Mouse (Mus musculus) liver, embryonic 16.5 days (tissue): ENCODE measurements around the gene Mcoln2. TPM values are rescaled to one million over a fixed set of nuclear protein-coding genes. Genes with fewer than 3 reads are reported as not detected.

Experiments used
- ATAC-seq: fragments of 200-750 bp; cut with Nextera tagmentation; 2 replicates; pipeline ENCODE4 v1.8.0; 2017; ENCODE audit warnings: low read depth, mild to moderate bottlenecking, moderate number of reproducible peaks, moderate library complexity
- H3K27ac ChIP-seq: fragments of 300-500 bp; sonication (generic); 2 replicates; pipeline ENCODE4 v1.5.1; 2014; ENCODE audit warnings: mild to moderate bottlenecking, low read length
- H3K27me3 ChIP-seq: fragments of 300-500 bp; sonication (generic); 2 replicates; pipeline ENCODE4 v1.6.1; 2014; ENCODE audit warnings: low read depth, low read length, mixed read lengths; ENCODE audit not compliant: control insufficient read depth, insufficient read depth
- H3K36me3 ChIP-seq: fragments of 300-500 bp; sonication (generic); 2 replicates; pipeline ENCODE4 v1.6.1; 2014; ENCODE audit warnings: mild to moderate bottlenecking; ENCODE audit not compliant: control insufficient read depth, insufficient read depth
- H3K4me1 ChIP-seq: fragments of 300-500 bp; sonication (generic); 2 replicates; pipeline ENCODE4 v1.6.1; 2014; ENCODE audit warnings: low read depth, low read length, mixed read lengths; ENCODE audit not compliant: control insufficient read depth
- H3K4me2 ChIP-seq: fragments of 300-500 bp; sonication (generic); 2 replicates; pipeline ENCODE4 v1.6.1; 2014; ENCODE audit warnings: low read depth, low read length, mixed read lengths
- H3K4me3 ChIP-seq: fragments of 300-500 bp; sonication (generic); 2 replicates; pipeline ENCODE4 v1.5.1; 2014; ENCODE audit warnings: low read depth, mild to moderate bottlenecking, low read length
- H3K9ac ChIP-seq: fragments of 300-500 bp; sonication (generic); 2 replicates; pipeline ENCODE4 v1.6.1; 2014; ENCODE audit warnings: low read depth, low read length
- H3K9me3 ChIP-seq: fragments of 300-500 bp; sonication (generic); replicated peaks from 2 replicates; pipeline ENCODE4 v1.6.1; 2016; ENCODE audit warnings: low read length; ENCODE audit not compliant: control insufficient read depth
- WGBS: fragments of 180-500 bp; shearing (Covaris S2); extraction: QIAGEN DNeasy Blood & Tissue Kit; methylation state at CpG from one replicate; pipeline ENCODE4 v1.1.7; 2014; ENCODE audit not compliant: insufficient replicate concordance; 5-methylcytosine and 5-hydroxymethylcytosine counted together
- polyA plus RNA-seq: library from polyadenylated mRNA; unstranded; fragments of >200 nt; fragmentation: Nextera tagmentation; extraction: Ambion mirVana; gene quantifications from 2 replicates; pipeline ENCODE4 v1.2.1, GENCODE M21; 2015

Gene Mcoln2
- polyA plus RNA-seq, 1 experiment from 2014 or later: 9.5 TPM

DNA sequence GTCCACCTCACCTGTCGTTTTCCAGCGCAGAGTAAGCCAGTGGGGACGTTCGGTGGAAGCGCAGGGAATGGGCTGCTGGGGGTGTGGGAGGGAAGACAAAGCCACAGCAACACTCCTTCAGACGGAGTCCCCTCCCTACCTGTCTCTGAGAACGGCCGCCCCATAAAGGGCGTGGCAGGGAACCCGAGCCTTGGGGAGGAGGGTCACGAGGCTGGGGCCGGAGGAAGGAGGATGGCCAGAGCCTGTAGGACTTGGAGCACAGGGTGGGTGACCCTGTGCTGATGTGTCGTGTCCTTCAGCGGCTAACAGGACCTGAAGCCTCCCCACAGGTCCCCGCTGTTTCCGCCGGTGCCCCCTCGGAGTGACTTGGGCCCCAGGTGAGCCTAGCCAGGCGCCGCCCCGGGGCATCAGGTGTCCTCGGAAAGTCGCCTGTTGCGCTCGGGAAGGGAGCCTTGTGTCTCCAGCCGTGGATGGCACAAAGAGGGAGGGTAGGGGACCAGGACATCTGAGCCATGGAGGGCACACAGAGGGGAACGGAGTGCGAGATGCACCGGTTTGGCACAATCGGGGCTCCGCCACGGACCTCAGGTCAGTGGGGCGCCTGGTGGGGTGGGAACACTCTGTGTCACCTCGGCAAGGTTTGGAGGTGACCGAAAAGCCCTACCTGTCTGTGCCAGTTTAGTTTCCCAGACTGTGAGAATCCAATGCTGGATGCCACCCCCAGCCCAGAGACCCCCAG, 32.2 kb upstream of the Mcoln2 start, which contains the start of gene Mcoln3:
Mcoln3 (plus strand) TSS at position 193 of the 739 bp plus-strand sequence.
- whole genome bisulfite sequencing: 15% methylated on average over 33 of the region's 35 CpGs
- no peak for ATAC-seq
- no peaks in the 10 kb centered on the region for H3K36me3 ChIP-seq
- no peak within 1 kb of the TSS for H3K27ac ChIP-seq
- peaks cover 20% of the 10 kb centered on the region for H3K27me3 ChIP-seq
- peak within 1 kb of the TSS; percentile 26; the same call in 1 of the 2 replicates for H3K4me2 ChIP-seq
- no peak within 1 kb of the TSS for H3K9ac ChIP-seq
- no peaks in the 10 kb centered on the region for H3K4me1 ChIP-seq
- H3K4me3 ChIP-seq: no peak within 1 kb of the TSS
- H3K9me3 ChIP-seq: no peaks in the 10 kb centered on the region

GRCm38 (mm10) chr3:146117997-146118457, 31.6 kb upstream of the Mcoln2 start:
- Histone ChIP-seq H3K27ac (no peak overlapping the region), H3K9me3 (no peaks in the 10 kb centered on the region), H3K36me3 (no peaks in the 10 kb centered on the region), H3K4me1 (no peaks in the 10 kb centered on the region), H3K27me3 (peaks cover 20% of the 10 kb centered on the region), H3K4me3 (no peak overlapping the region), H3K9ac (no peak overlapping the region), H3K4me2 (no peak overlapping the region)
- 42% methylated on average over 9 of the region's 9 CpGs for WGBS
- no peak for ATAC-seq

DNA sequence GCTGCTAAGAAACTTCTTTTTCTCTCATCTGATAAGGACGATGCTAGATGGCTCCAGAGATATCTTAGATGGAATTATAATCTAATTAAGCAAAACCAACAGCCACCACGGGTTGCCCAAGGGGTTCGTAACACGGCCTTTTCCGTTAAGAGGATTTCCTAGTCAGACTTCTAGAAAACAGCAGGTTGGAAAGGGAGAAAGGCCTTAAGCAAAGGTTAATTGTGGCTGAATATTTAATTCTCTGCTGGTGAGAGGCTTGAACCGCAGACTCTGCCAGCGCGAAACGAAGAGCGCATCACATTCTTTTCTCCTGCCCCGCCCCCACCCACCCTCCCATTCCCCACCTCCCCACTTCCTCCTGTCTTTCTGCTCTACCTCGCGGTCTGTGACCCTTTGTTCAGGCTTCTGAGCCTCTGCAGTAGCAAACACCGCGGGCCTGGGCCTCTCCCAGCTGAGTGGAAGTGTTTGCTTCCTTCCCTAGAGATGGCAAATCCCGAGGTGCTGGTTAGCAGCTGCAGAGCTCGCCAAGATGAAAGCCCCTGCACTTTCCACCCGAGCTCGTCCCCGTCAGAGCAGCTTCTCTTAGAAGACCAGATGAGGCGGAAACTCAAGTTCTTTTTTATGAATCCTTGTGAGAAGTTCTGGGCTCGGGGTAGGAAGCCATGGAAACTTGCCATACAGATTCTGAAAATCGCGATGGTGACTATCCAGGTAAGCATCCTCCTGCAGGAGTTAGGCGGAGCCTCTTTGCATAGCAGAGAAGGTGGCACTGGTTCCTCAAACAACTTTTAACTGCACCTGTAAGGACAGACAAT, 28.1 kb upstream of the Mcoln2 start:
- WGBS: 13% methylated on average over 25 of the region's 25 CpGs
- ATAC-seq: no peak
- Histone ChIP-seq H3K9ac (no peak overlapping the region), H3K4me2 (0 out of 2 replicates have a peak overlapping the region, but pooled peaks have one; percentile 2), H3K27me3 (peaks cover 19% of the 10 kb centered on the region), H3K4me3 (no peak overlapping the region), H3K27ac (no peak overlapping the region), H3K36me3 (no peaks in the 10 kb centered on the region), H3K9me3 (no peaks in the 10 kb centered on the region), H3K4me1 (no peaks in the 10 kb centered on the region)

GRCm38 (mm10) chr3:146122125-146122420, 27.6 kb upstream of the Mcoln2 start:
- Histone ChIP-seq H3K9me3 (no peaks in the 10 kb centered on the region), H3K4me3 (no peak overlapping the region), H3K27ac (no peak overlapping the region), H3K9ac (no peak overlapping the region), H3K4me2 (no peak overlapping the region), H3K4me1 (no peaks in the 10 kb centered on the region), H3K27me3 (peaks cover 13% of the 10 kb centered on the region), H3K36me3 (no peaks in the 10 kb centered on the region)
- 42% methylated on average over 3 of the region's 3 CpGs for WGBS
- no peak for ATAC-seq

DNA sequence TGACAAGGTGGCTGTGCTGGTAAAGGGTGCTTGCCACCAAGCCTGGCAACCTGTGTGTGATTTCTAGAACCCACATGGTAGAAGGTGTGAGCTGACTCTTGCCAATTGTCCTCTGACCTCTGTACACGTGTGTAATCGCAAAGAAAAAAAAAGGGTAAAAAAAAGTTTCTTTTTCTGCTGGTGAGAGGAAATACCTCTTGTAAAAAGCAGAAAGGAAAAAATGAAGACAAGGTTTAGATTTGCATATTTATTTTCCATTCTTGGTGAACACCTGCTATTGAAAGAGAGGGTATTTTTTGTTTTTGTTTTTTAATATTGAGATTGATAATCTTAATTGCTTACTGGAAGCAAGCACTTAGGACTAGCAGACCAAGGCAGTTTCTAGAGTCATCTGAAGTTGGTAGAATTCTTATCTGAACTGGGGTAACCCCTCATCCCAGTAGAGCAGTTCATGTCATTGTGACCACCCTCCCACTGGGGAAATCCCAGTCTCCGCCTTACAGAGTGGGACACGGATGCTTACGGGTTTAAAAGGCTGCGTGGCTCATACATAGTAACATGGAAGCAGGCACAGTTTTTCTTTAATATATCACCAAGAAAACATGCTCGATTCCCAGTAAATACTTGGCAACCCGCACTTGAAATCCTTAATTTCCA, 26.7 kb upstream of the Mcoln2 start:
- Histone ChIP-seq H3K36me3 (no peaks in the 10 kb centered on the region), H3K4me3 (no peak overlapping the region), H3K4me1 (peaks cover 3% of the 10 kb centered on the region), H3K4me2 (no peak overlapping the region), H3K27ac (no peak overlapping the region), H3K9ac (no peak overlapping the region), H3K9me3 (no peaks in the 10 kb centered on the region), H3K27me3 (peaks cover 5% of the 10 kb centered on the region; the same call in 1 of the 2 replicates)
- 71% methylated on average over 8 of the region's 8 CpGs for WGBS
- no peak for ATAC-seq

GRCm38 (mm10) chr3:146123464-146123825, 26.2 kb upstream of the Mcoln2 start:
- no peak overlapping the region for H3K4me2 ChIP-seq
- no peaks in the 10 kb centered on the region for H3K36me3 ChIP-seq
- H3K27me3 ChIP-seq: peaks cover 3% of the 10 kb centered on the region; the same call in 1 of the 2 replicates
- no peaks in the 10 kb centered on the region for H3K9me3 ChIP-seq
- no peak for ATAC-seq
- WGBS: 69% methylated on average over 9 of the region's 9 CpGs
- peaks cover 3% of the 10 kb centered on the region for H3K4me1 ChIP-seq
- H3K9ac ChIP-seq: no peak overlapping the region
- no peak overlapping the region for H3K4me3 ChIP-seq
- H3K27ac ChIP-seq: no peak overlapping the region

DNA sequence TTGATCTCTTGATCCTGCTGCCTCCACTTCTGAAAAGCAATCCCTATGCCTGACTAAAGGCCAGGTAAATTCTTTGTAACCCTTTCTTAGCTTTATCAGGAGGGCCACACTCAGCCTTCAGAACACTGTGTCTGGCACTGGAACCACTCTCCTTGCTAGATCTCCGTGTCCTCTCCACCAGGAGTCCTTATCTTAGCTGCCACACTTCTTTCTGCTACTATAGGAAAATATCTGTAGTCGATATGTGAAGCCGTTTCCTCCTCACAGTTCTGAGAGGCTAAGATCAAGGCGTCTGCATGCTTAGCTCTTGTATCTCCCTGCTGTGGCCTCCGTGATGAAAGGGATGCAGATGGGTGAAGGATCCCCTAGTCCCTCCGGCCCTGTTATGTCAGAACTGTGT, 22.4 kb upstream of the Mcoln2 start:
- H3K27me3 ChIP-seq: no peaks in the 10 kb centered on the region
- H3K4me3 ChIP-seq: no peak overlapping the region
- peaks cover 3% of the 10 kb centered on the region for H3K4me1 ChIP-seq
- no peak overlapping the region for H3K4me2 ChIP-seq
- H3K27ac ChIP-seq: no peak overlapping the region
- no peaks in the 10 kb centered on the region for H3K9me3 ChIP-seq
- 18% methylated on average over 6 of the region's 6 CpGs for WGBS
- H3K36me3 ChIP-seq: no peaks in the 10 kb centered on the region
- no peak overlapping the region for H3K9ac ChIP-seq
- ATAC-seq: peak; percentile 86

- no peaks in the 10 kb centered on the region for H3K4me1 ChIP-seq
- ATAC-seq: no peak
- H3K27ac ChIP-seq: no peak overlapping the region
- no peaks in the 10 kb centered on the region for H3K27me3 ChIP-seq
- no peaks in the 10 kb centered on the region for H3K9me3 ChIP-seq
- H3K9ac ChIP-seq: no peak overlapping the region
- H3K36me3 ChIP-seq: no peaks in the 10 kb centered on the region
- H3K4me3 ChIP-seq: no peak overlapping the region
- H3K4me2 ChIP-seq: no peak overlapping the region
- 55% methylated on average over 9 of the region's 9 CpGs for WGBS
Measured at GRCm38 (mm10) chr3:146134834-146135233, 14.8 kb upstream of the Mcoln2 start.
